Mouse (Mus musculus): ENCODE results near the gene Ninl. TPM values are rescaled to one million over a fixed set of nuclear protein-coding genes. Genes with fewer than 3 reads are reported as not detected.
"Not testable (repeated sequence)": the region's sequence is repeated elsewhere in the genome, so short reads cannot be mapped to it uniquely, and the experiment has no call there.

Gene Ninl
- polyA plus RNA-seq, 1 experiment from 2014 or later: 13.0 TPM

GRCm38 (mm10) chr2:150920543-150920942, 118.6 kb downstream of the Ninl start:
- WGBS: 79% methylated on average over 3 of the region's 3 CpGs
- H3K27me3 ChIP-seq (ENCODE audit: insufficient read depth, low read length): no peaks in the 10 kb centered on the region
- no peak for ATAC-seq (ENCODE audit: low FRiP score, low TSS enrichment)
- no peak overlapping the region for H3K27ac ChIP-seq (ENCODE audit: low read length)
- H3K9me3 ChIP-seq (ENCODE audit: low read length): no peaks in the 10 kb centered on the region
- H3K36me3 ChIP-seq (ENCODE audit: insufficient read depth, low read length): peaks cover 29% of the 10 kb centered on the region
- H3K4me3 ChIP-seq (ENCODE audit: low read length): no peak overlapping the region
- no peak overlapping the region for H3K9ac ChIP-seq (replicated peaks; ENCODE audit: low read length)
- H3K4me1 ChIP-seq (ENCODE audit: insufficient read depth, low read length): no peaks in the 10 kb centered on the region
- no peak overlapping the region for H3K4me2 ChIP-seq (replicated peaks; ENCODE audit: low read depth, low read length)

- WGBS: 90% methylated on average over 3 of the region's 3 CpGs
- ATAC-seq (ENCODE audit: low FRiP score, low TSS enrichment): no peak
- H3K36me3 ChIP-seq (ENCODE audit: insufficient read depth, low read length): peaks cover 25% of the 10 kb centered on the region
These were observed 120.5 kb downstream of the Ninl start for GRCm38 (mm10) chr2:150918720-150919119.

GRCm38 (mm10) chr2:150915786-150916185, 123.4 kb downstream of the Ninl start:
- H3K36me3 ChIP-seq (ENCODE audit: insufficient read depth, low read length): peaks cover 18% of the 10 kb centered on the region
- no peaks in the 10 kb centered on the region for H3K27me3 ChIP-seq (ENCODE audit: insufficient read depth, low read length)
- WGBS: 92% methylated on average over 5 of the region's 5 CpGs
- H3K27ac ChIP-seq (ENCODE audit: low read length): no peak overlapping the region
- H3K4me2 ChIP-seq (replicated peaks; ENCODE audit: low read depth, low read length): no peak overlapping the region
- no peaks in the 10 kb centered on the region for H3K4me1 ChIP-seq (ENCODE audit: insufficient read depth, low read length)
- no peak overlapping the region for H3K9ac ChIP-seq (replicated peaks; ENCODE audit: low read length)
- H3K9me3 ChIP-seq (ENCODE audit: low read length): no peaks in the 10 kb centered on the region
- H3K4me3 ChIP-seq (ENCODE audit: low read length): no peak overlapping the region
- ATAC-seq (ENCODE audit: low FRiP score, low TSS enrichment): no peak

More at GRCm38 (mm10) chr2:150918720-150919119, 120.5 kb downstream of the Ninl start:
- Histone ChIP-seq H3K27me3 (ENCODE audit: insufficient read depth, low read length) (no peaks in the 10 kb centered on the region), H3K4me3 (ENCODE audit: low read length) (no peak overlapping the region), H3K9ac (replicated peaks; ENCODE audit: low read length) (no peak overlapping the region), H3K4me2 (replicated peaks; ENCODE audit: low read depth, low read length) (no peak overlapping the region), H3K27ac (ENCODE audit: low read length) (no peak overlapping the region), H3K4me1 (ENCODE audit: insufficient read depth, low read length) (no peaks in the 10 kb centered on the region), H3K9me3 (ENCODE audit: low read length) (no peaks in the 10 kb centered on the region)

- H3K36me3 ChIP-seq (ENCODE audit: insufficient read depth, low read length): peaks cover 18% of the 10 kb centered on the region
- no peak for ATAC-seq (ENCODE audit: low FRiP score, low TSS enrichment)
- 70% methylated on average over 4 of the region's 4 CpGs for WGBS
- H3K27me3 ChIP-seq (ENCODE audit: insufficient read depth, low read length): no peaks in the 10 kb centered on the region
- no peak overlapping the region for H3K4me2 ChIP-seq (replicated peaks; ENCODE audit: low read depth, low read length)
- no peak overlapping the region for H3K27ac ChIP-seq (ENCODE audit: low read length)
- H3K4me3 ChIP-seq (ENCODE audit: low read length): no peak overlapping the region
- no peak overlapping the region for H3K9ac ChIP-seq (replicated peaks; ENCODE audit: low read length)
- H3K9me3 ChIP-seq (ENCODE audit: low read length): no peaks in the 10 kb centered on the region
- no peaks in the 10 kb centered on the region for H3K4me1 ChIP-seq (ENCODE audit: insufficient read depth, low read length)
These were observed 124.2 kb downstream of the Ninl start for GRCm38 (mm10) chr2:150914781-150915515.

GRCm38 (mm10) chr2:150910295-150910881, 128.8 kb downstream of the Ninl start:
- H3K36me3 ChIP-seq (ENCODE audit: insufficient read depth, low read length): no peaks in the 10 kb centered on the region
- no peaks in the 10 kb centered on the region for H3K9me3 ChIP-seq (ENCODE audit: low read length)
- peak overlapping the region; percentile 68 for H3K4me3 ChIP-seq (ENCODE audit: low read length)
- no peaks in the 10 kb centered on the region for H3K4me1 ChIP-seq (ENCODE audit: insufficient read depth, low read length)
- peak overlapping the region; percentile 93; the same call in 1 of the 2 replicates for H3K27ac ChIP-seq (ENCODE audit: low read length)
- no peaks in the 10 kb centered on the region for H3K27me3 ChIP-seq (ENCODE audit: insufficient read depth, low read length)
- H3K4me2 ChIP-seq (replicated peaks; ENCODE audit: low read depth, low read length): peak overlapping the region; percentile 77
- ATAC-seq (ENCODE audit: low FRiP score, low TSS enrichment): no peak
- H3K9ac ChIP-seq (replicated peaks; ENCODE audit: low read length): peak overlapping the region; percentile 79
- WGBS: 30% methylated on average over 8 of the region's 10 CpGs

- Histone ChIP-seq H3K36me3 (ENCODE audit: insufficient read depth, low read length) (no peaks in the 10 kb centered on the region), H3K4me1 (ENCODE audit: insufficient read depth, low read length) (no peaks in the 10 kb centered on the region), H3K9me3 (ENCODE audit: low read length) (no peaks in the 10 kb centered on the region), H3K4me2 (replicated peaks; ENCODE audit: low read depth, low read length) (peak overlapping the region; percentile 77), H3K27me3 (ENCODE audit: insufficient read depth, low read length) (no peaks in the 10 kb centered on the region), H3K9ac (replicated peaks; ENCODE audit: low read length) (peak overlapping the region; percentile 79), H3K4me3 (ENCODE audit: low read length) (peak overlapping the region; percentile 68), H3K27ac (ENCODE audit: low read length) (peak overlapping the region; percentile 93)
- peak; percentile 95 for ATAC-seq (ENCODE audit: low FRiP score, low TSS enrichment)
- whole genome bisulfite sequencing: under 1% methylated on average over 35 of the region's 35 CpGs
These were observed 129.6 kb downstream of the Ninl start for GRCm38 (mm10) chr2:150909429-150910039.

- not testable (repeated sequence) for H3K27ac ChIP-seq (ENCODE audit: low read length); H3K9me3 ChIP-seq (ENCODE audit: low read length); H3K36me3 ChIP-seq (ENCODE audit: insufficient read depth, low read length); H3K9ac ChIP-seq (replicated peaks; ENCODE audit: low read length); H3K27me3 ChIP-seq (ENCODE audit: insufficient read depth, low read length); ATAC-seq (ENCODE audit: low FRiP score, low TSS enrichment); H3K4me1 ChIP-seq (ENCODE audit: insufficient read depth, low read length)
- WGBS: 43% methylated on average over 6 of the region's 6 CpGs
- peak overlapping the region; percentile 77 for H3K4me2 ChIP-seq (replicated peaks; ENCODE audit: low read depth, low read length)
- peak overlapping the region; percentile 68 for H3K4me3 ChIP-seq (ENCODE audit: low read length)
These were observed 130.3 kb downstream of the Ninl start for GRCm38 (mm10) chr2:150908881-150909280.

- 42% methylated on average over 9 of the region's 9 CpGs for WGBS
- H3K9ac ChIP-seq (replicated peaks; ENCODE audit: low read length): peak within 1 kb of the TSS; percentile 90
- H3K4me2 ChIP-seq (replicated peaks; ENCODE audit: low read depth, low read length): peak within 1 kb of the TSS; percentile 73
- peak within 1 kb of the TSS; percentile 94 for H3K4me3 ChIP-seq (ENCODE audit: low read length)
- no peaks in the 10 kb centered on the region for H3K27me3 ChIP-seq (ENCODE audit: insufficient read depth, low read length)
- no peaks in the 10 kb centered on the region for H3K36me3 ChIP-seq (ENCODE audit: insufficient read depth, low read length)
- ATAC-seq (ENCODE audit: low FRiP score, low TSS enrichment): no peak
- no peaks in the 10 kb centered on the region for H3K9me3 ChIP-seq (ENCODE audit: low read length)
- H3K27ac ChIP-seq (ENCODE audit: low read length): peak within 1 kb of the TSS; percentile 93
- H3K4me1 ChIP-seq (ENCODE audit: insufficient read depth, low read length): peaks cover 19% of the 10 kb centered on the region
These were observed 134.2 kb downstream of the Ninl start, which contains the start of gene Gins1 for GRCm38 (mm10) chr2:150904936-150905450. TSS of gene Gins1 (plus strand) at chr2:150905400.

- ATAC-seq (ENCODE audit: low FRiP score, low TSS enrichment): peak; percentile 98
- peak within 1 kb of the TSS; percentile 73 for H3K4me2 ChIP-seq (replicated peaks; ENCODE audit: low read depth, low read length)
- peak within 1 kb of the TSS; percentile 93 for H3K27ac ChIP-seq (ENCODE audit: low read length)
- peak within 1 kb of the TSS; percentile 90 for H3K9ac ChIP-seq (replicated peaks; ENCODE audit: low read length)
- no peaks in the 10 kb centered on the region for H3K9me3 ChIP-seq (ENCODE audit: low read length)
- H3K4me1 ChIP-seq (ENCODE audit: insufficient read depth, low read length): peaks cover 19% of the 10 kb centered on the region
- H3K4me3 ChIP-seq (ENCODE audit: low read length): peak within 1 kb of the TSS; percentile 94
- under 1% methylated on average over 66 of the region's 72 CpGs for WGBS
- H3K36me3 ChIP-seq (ENCODE audit: insufficient read depth, low read length): no peaks in the 10 kb centered on the region
- H3K27me3 ChIP-seq (ENCODE audit: insufficient read depth, low read length): no peaks in the 10 kb centered on the region
These were observed 134.8 kb downstream of the Ninl start, which contains the start of gene Abhd12 for GRCm38 (mm10) chr2:150904272-150904935. TSS of gene Abhd12 (minus strand) at chr2:150904741.

All from kidney, embryonic 16.5 days (tissue).